Mouse (Mus musculus): Measurements from ENCODE around the gene Zbtb2. TPM values are rescaled to one million over a fixed set of nuclear protein-coding genes. Genes with fewer than 3 reads are reported as not detected.
A peak's percentile ranks its signal among the peaks of the same experiment; 100 is the strongest.

The Zbtb2 gene
- total and polyA plus RNA-seq, 2 experiments from 2014 or later: 14.8 to 17.7 TPM

DNA sequence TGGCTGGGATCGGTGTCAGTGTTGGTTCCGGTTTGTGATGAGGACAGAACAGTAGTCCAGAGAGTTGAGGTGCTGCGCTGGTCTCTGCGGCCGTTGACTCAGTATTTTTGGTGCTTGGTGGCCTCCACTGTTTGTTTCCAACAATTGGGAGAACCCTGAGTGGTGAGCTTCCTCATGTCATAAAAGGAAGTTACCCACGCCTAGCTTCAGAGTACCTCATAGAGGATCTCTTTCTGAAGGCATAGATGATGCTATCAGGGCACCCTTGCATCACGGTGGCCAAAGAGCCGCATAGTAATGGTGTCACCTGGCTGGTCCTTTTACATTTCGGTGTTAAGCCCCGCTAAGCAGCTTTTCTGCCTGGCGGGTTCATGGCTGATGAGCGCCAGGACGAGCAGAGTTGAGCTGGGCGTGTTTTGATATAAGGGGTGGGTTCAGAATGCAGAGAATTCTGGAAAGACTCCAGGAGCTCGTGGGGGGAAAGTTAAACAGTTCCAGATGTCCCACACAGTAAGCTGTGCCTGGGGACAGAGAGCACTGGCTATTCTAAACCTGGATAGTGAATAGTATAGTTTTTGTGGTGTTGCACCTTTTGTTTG lies 48.9 kb downstream of the Zbtb2 start:
- H3K27me3 ChIP-seq (ENCODE audit: insufficient read depth, low read length): no peaks in the 10 kb centered on the region
- no peak overlapping the region for H3K9ac ChIP-seq (replicated peaks; ENCODE audit: low read length, poor library complexity, severe bottlenecking)
- H3K36me3 ChIP-seq (ENCODE audit: insufficient read depth, low read length): no peaks in the 10 kb centered on the region
- no peak for TF ChIP-seq CTCF (IDR thresholded peaks at IDR 0.05)
- no peak for ATAC-seq (ENCODE audit: low FRiP score)
- H3K4me2 ChIP-seq (ENCODE audit: low read depth, low read length, poor library complexity, severe bottlenecking): no peak overlapping the region
- peaks cover 2% of the 10 kb centered on the region; the same call in 1 of the 2 replicates for H3K4me1 ChIP-seq (ENCODE audit: insufficient read depth, low read length)
- no peak overlapping the region for H3K4me3 ChIP-seq (ENCODE audit: low read depth, low read length)
- H3K9me3 ChIP-seq (ENCODE audit: low read length): no peaks in the 10 kb centered on the region
- no peak overlapping the region for H3K27ac ChIP-seq (ENCODE audit: low read depth, low read length)
- WGBS: 49% methylated on average over 15 of the region's 15 CpGs
- DNase-seq (ENCODE audit: low spot score): peak; percentile 53

DNA sequence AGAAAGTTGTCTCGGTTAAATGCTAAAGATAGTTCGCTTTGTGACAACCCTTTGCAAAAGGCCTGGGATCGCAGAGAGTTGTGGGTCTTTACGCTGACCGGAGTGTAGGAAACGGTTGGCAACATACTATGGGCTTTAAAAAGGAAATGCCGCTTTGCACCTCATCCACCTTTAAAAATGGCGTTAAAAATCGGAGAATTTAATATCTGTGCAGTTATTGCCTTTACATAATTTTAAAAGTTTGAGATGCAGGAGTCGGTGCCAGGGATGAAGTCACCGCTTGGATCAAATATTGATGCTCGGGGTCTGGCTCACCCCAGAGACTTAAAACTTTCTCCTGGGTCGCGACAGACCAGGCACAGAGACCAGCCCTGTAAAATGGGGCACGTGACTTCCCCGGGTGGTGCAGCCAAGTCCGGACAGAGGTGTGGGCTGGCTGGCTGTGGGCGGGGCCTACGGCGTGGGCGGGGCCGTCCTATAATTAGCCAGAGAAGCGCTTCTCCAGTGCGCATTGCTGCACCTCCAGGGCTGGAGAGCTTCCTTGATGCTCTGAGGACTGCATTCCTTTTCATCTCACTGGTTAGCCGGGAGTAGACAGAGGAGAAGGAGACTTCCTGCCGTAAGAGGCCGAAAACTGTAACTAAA lies 53.7 kb downstream of the Zbtb2 start:
- DNase-seq (ENCODE audit: low spot score) (peak; percentile 48), ATAC-seq (ENCODE audit: low FRiP score) (peak; percentile 44; the same call in 1 of the 2 replicates)
- 0 out of 2 replicates have a peak overlapping the region, but pooled peaks have one; percentile 24 for H3K9ac ChIP-seq (replicated peaks; ENCODE audit: low read length, poor library complexity, severe bottlenecking)
- H3K27ac ChIP-seq (ENCODE audit: low read depth, low read length): no peak overlapping the region
- peaks cover 2% of the 10 kb centered on the region; the same call in 1 of the 2 replicates for H3K4me1 ChIP-seq (ENCODE audit: insufficient read depth, low read length)
- peak overlapping the region; percentile 36 for H3K4me3 ChIP-seq (ENCODE audit: low read depth, low read length)
- H3K36me3 ChIP-seq (ENCODE audit: insufficient read depth, low read length): no peaks in the 10 kb centered on the region
- H3K9me3 ChIP-seq (ENCODE audit: low read length): no peaks in the 10 kb centered on the region
- no peak for TF ChIP-seq CTCF (IDR thresholded peaks at IDR 0.05)
- peak overlapping the region; percentile 71 for H3K4me2 ChIP-seq (ENCODE audit: low read depth, low read length, poor library complexity, severe bottlenecking)
- WGBS: 9% methylated on average over 27 of the region's 27 CpGs
- no peaks in the 10 kb centered on the region for H3K27me3 ChIP-seq (ENCODE audit: insufficient read depth, low read length)

DNA sequence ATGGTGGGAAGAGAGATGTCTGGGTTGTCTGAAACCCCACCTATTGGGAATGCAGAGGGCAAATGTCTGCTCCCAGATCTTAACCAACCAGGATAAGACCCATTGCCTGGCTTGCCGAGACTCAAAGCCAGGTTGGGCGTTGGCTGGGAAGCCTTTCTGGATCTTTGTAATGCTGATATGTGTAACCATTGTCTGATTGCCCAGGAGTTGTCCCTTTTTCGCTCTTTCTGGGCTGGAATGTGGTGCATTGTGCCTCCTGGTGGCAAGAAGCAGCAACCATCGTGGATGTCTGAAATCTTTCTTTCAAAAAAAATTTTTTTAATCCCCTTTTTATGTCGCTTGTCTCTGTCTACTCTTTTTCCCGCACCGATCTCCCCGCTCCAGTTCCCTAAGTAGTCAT lies 54.6 kb downstream of the Zbtb2 start:
- peaks cover 2% of the 10 kb centered on the region; the same call in 1 of the 2 replicates for H3K4me1 ChIP-seq (ENCODE audit: insufficient read depth, low read length)
- no peaks in the 10 kb centered on the region for H3K27me3 ChIP-seq (ENCODE audit: insufficient read depth, low read length)
- no peak overlapping the region; the same call in 1 of the 2 replicates for H3K4me2 ChIP-seq (ENCODE audit: low read depth, low read length, poor library complexity, severe bottlenecking)
- ATAC-seq (ENCODE audit: low FRiP score) (no peak), DNase-seq (ENCODE audit: low spot score) (peak; percentile 66)
- WGBS: 8% methylated on average over 8 of the region's 8 CpGs
- no peak overlapping the region for H3K4me3 ChIP-seq (ENCODE audit: low read depth, low read length)
- H3K27ac ChIP-seq (ENCODE audit: low read depth, low read length): no peak overlapping the region
- no peaks in the 10 kb centered on the region for H3K36me3 ChIP-seq (ENCODE audit: insufficient read depth, low read length)
- TF ChIP-seq CTCF (IDR thresholded peaks at IDR 0.05): peak; percentile 88
- H3K9ac ChIP-seq (replicated peaks; ENCODE audit: low read length, poor library complexity, severe bottlenecking): no peak overlapping the region
- H3K9me3 ChIP-seq (ENCODE audit: low read length): no peaks in the 10 kb centered on the region

DNA sequence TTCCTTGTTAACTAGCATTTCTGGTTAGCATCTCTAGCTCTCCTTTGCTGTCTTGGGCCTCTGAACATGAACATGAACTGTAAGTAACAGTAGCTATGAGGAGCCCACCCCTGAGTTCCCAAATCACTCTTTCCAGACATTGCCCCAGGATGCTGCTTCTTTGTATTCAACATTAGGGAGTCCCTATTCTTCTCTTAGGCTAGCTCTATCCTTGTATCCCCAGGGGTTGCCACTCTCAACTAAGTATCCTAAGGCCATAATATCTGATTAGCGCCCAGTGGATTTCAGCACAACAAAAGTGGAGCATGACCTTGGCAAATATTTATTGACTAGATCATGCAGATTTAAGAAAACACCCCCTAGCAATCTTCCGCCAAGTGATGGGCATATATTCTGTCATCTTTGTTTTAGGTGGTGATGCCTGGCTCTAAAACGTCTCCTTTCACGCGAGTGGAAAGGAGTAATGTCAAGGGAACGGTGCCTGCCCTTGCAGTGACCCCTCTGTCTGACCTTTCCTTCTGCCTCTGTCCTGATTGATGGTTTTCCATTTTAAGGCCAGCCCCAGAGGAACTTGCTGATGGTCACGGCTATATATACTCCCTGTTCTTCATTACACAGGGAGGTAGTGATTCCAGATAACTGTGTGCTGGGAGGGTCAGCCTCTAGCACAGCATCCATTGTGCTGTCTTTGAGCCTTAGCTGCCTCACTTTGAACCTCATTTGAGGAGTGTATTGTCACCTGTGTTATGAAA lies 55.5 kb downstream of the Zbtb2 start:
- Histone ChIP-seq H3K27ac (ENCODE audit: low read depth, low read length) (no peak overlapping the region), H3K9ac (replicated peaks; ENCODE audit: low read length, poor library complexity, severe bottlenecking) (no peak overlapping the region), H3K4me1 (ENCODE audit: insufficient read depth, low read length) (peaks cover 2% of the 10 kb centered on the region; the same call in 1 of the 2 replicates), H3K4me3 (ENCODE audit: low read depth, low read length) (no peak overlapping the region), H3K9me3 (ENCODE audit: low read length) (no peaks in the 10 kb centered on the region), H3K36me3 (ENCODE audit: insufficient read depth, low read length) (no peaks in the 10 kb centered on the region), H3K27me3 (ENCODE audit: insufficient read depth, low read length) (no peaks in the 10 kb centered on the region), H3K4me2 (ENCODE audit: low read depth, low read length, poor library complexity, severe bottlenecking) (no peak overlapping the region)
- ATAC-seq (ENCODE audit: low FRiP score) (no peak), DNase-seq (ENCODE audit: low spot score) (no peak)
- TF ChIP-seq CTCF (IDR thresholded peaks at IDR 0.05): no peak
- 54% methylated on average over 7 of the region's 7 CpGs for WGBS

- no peak for DNase-seq (ENCODE audit: low spot score)
- H3K4me3 ChIP-seq (ENCODE audit: low read depth, low read length): no peak overlapping the region
- no peaks in the 10 kb centered on the region for H3K9me3 ChIP-seq (ENCODE audit: low read length)
- WGBS: 20% methylated on average over 1 of the region's 1 CpGs
- no peaks in the 10 kb centered on the region for H3K4me1 ChIP-seq (ENCODE audit: insufficient read depth, low read length)
- H3K4me2 ChIP-seq (ENCODE audit: low read depth, low read length, poor library complexity, severe bottlenecking): no peak overlapping the region
- TF ChIP-seq CTCF (IDR thresholded peaks at IDR 0.05): no peak
- H3K9ac ChIP-seq (replicated peaks; ENCODE audit: low read length, poor library complexity, severe bottlenecking): no peak overlapping the region
- H3K27me3 ChIP-seq (ENCODE audit: insufficient read depth, low read length): no peaks in the 10 kb centered on the region
- ATAC-seq (ENCODE audit: low FRiP score): no peak
- H3K27ac ChIP-seq (ENCODE audit: low read depth, low read length): no peak overlapping the region
- no peaks in the 10 kb centered on the region for H3K36me3 ChIP-seq (ENCODE audit: insufficient read depth, low read length)
Measured at GRCm38 (mm10) chr10:4327716-4328115, 60.2 kb downstream of the Zbtb2 start.

DNA sequence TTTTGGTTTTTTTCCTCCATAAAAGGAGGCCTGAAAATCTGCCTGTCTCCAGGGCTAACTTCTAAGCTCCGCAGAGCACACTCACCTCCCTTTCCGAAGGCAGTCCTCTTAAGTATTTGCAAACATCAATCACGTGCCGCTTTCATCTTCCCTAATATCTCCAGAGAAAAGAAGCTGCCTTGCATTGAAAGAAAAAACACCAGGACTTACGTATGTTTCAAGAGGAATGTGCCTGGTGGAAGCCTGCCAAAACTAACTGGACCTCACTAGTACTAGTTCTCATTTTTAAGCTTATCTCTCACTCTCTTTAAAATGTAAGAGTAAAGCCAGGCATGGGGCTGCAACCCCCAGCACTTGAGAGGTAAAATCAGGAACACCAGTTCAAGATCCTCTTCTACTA lies 62.3 kb downstream of the Zbtb2 start:
- no peaks in the 10 kb centered on the region for H3K36me3 ChIP-seq (ENCODE audit: insufficient read depth, low read length)
- DNase-seq (ENCODE audit: low spot score): no peak

More for the DNA sequence above, 62.3 kb downstream of the Zbtb2 start:
- H3K27ac ChIP-seq (ENCODE audit: low read depth, low read length): no peak overlapping the region
- no peaks in the 10 kb centered on the region for H3K4me1 ChIP-seq (ENCODE audit: insufficient read depth, low read length)
- WGBS: 45% methylated on average over 5 of the region's 5 CpGs
- TF ChIP-seq CTCF (IDR thresholded peaks at IDR 0.05): no peak
- no peak overlapping the region for H3K4me3 ChIP-seq (ENCODE audit: low read depth, low read length)
- no peaks in the 10 kb centered on the region for H3K9me3 ChIP-seq (ENCODE audit: low read length)
- H3K27me3 ChIP-seq (ENCODE audit: insufficient read depth, low read length): no peaks in the 10 kb centered on the region
- no peak overlapping the region for H3K4me2 ChIP-seq (ENCODE audit: low read depth, low read length, poor library complexity, severe bottlenecking)
- no peak for ATAC-seq (ENCODE audit: low FRiP score)
- no peak overlapping the region for H3K9ac ChIP-seq (replicated peaks; ENCODE audit: low read length, poor library complexity, severe bottlenecking)
